Comparison of ENCODE assay signal across 32 mouse cellular contexts in genomic region chr17:27449757-27450330, GRCm38 (mm10).
DNase-seq lines count a peak whose midpoint lies in the region; ATAC-seq and TF ChIP-seq lines count a peak whose summit lies in the region.
"Had no signal": no experiment of that assay in that cellular context is flagged by ENCODE, and none has a peak within 500 bp of the region (broad histone marks: within the 10 kb centered on the region; RNA-seq: fewer than 3 reads in every experiment).

No protein-coding gene starts in this region.

- ATAC-seq in cerebellum, adult (ENCODE audit: insufficient number of reproducible peaks, low FRiP score, low TSS enrichment) = no peak
- ATAC-seq in forebrain, postnatal 0 days = no peak
- no peak for ATAC-seq in granulocyte monocyte progenitor cell, adult 5-6 weeks (replicated peaks; ENCODE audit: poor library complexity, severe bottlenecking)
- no peak for ATAC-seq in lung, postnatal 0 days
- ATAC-seq: inflammation-experienced regulatory T-cells, adult 6 months had no signal

- TF ChIP-seq CTCF in forebrain, postnatal 0 days (IDR thresholded peaks at IDR 0.05; ENCODE audit: low read depth) = no peak
- TF ChIP-seq CTCF in lung, postnatal 0 days (IDR thresholded peaks at IDR 0.05) = no peak

- TF ChIP-seq EP300 in lung, postnatal 0 days (IDR thresholded peaks at IDR 0.05) = no peak

- no peaks in the 10 kb centered on the region for H3K9me3 ChIP-seq in forebrain, postnatal 0 days (ENCODE audit: low read length)
- H3K9me3 ChIP-seq in lung, postnatal 0 days (ENCODE audit: low read length) = no peaks in the 10 kb centered on the region
- H3K9me3 ChIP-seq: embryonic facial prominence, embryonic 10.5 days; embryonic facial prominence, embryonic 15.5 days; forebrain, embryonic 12.5 days; hindbrain, embryonic 10.5 days; hindbrain, embryonic 15.5 days; limb, embryonic 12.5 days; liver, embryonic 15.5 days; lung, embryonic 15.5 days; neural tube, embryonic 12.5 days had no signal

- no peaks in the 10 kb centered on the region for H3K4me1 ChIP-seq in forebrain, postnatal 0 days (ENCODE audit: insufficient read depth)
- no peaks in the 10 kb centered on the region for H3K4me1 ChIP-seq in lung, postnatal 0 days (ENCODE audit: insufficient read depth, low read depth, low read length)
- H3K4me1 ChIP-seq: liver, embryonic 15.5 days; lung, embryonic 15.5 days had no signal

- no peaks in the 10 kb centered on the region for H3K36me3 ChIP-seq in forebrain, postnatal 0 days (ENCODE audit: insufficient read depth)
- H3K36me3 ChIP-seq in lung, postnatal 0 days (ENCODE audit: insufficient read depth, low read length) = no peaks in the 10 kb centered on the region
- H3K36me3 ChIP-seq: embryonic facial prominence, embryonic 10.5 days; embryonic facial prominence, embryonic 15.5 days; forebrain, embryonic 12.5 days; G1E; hindbrain, embryonic 10.5 days; hindbrain, embryonic 15.5 days; limb, embryonic 12.5 days; liver, embryonic 15.5 days; lung, embryonic 15.5 days; neural tube, embryonic 12.5 days had no signal

- H3K9ac ChIP-seq in forebrain, postnatal 0 days = no peak overlapping the region
- no peak overlapping the region for H3K9ac ChIP-seq in lung, postnatal 0 days (replicated peaks; ENCODE audit: low read depth)
- H3K9ac ChIP-seq: embryonic facial prominence, embryonic 15.5 days; forebrain, embryonic 12.5 days; hindbrain, embryonic 15.5 days; limb, embryonic 12.5 days; liver, embryonic 15.5 days; lung, embryonic 15.5 days; neural tube, embryonic 12.5 days had no signal

- H3K27me3 ChIP-seq in forebrain, postnatal 0 days (ENCODE audit: insufficient read depth, low read length) = no peaks in the 10 kb centered on the region
- H3K27me3 ChIP-seq in lung, postnatal 0 days (replicated peaks; ENCODE audit: insufficient read depth, low read length) = no peaks in the 10 kb centered on the region
- H3K27me3 ChIP-seq: embryonic facial prominence, embryonic 15.5 days; forebrain, embryonic 12.5 days; hindbrain, embryonic 15.5 days; liver, embryonic 15.5 days; lung, embryonic 15.5 days; neural tube, embryonic 12.5 days had no signal

- no peak overlapping the region for H3K4me2 ChIP-seq in forebrain, postnatal 0 days (ENCODE audit: low read depth)
- H3K4me2 ChIP-seq in lung, postnatal 0 days (replicated peaks; ENCODE audit: low read depth, low read length) = no peak overlapping the region
- H3K4me2 ChIP-seq: embryonic facial prominence, embryonic 15.5 days; forebrain, embryonic 12.5 days; hindbrain, embryonic 15.5 days; limb, embryonic 12.5 days; liver, embryonic 15.5 days; lung, embryonic 15.5 days; midbrain, embryonic 11.5 days; neural tube, embryonic 12.5 days had no signal

- DNase-seq in cerebellum, adult 11 months = peak; percentile 69
- peak; percentile 57 for DNase-seq in cerebellum, adult 8-10 months
- peak; percentile 37 to 52 for DNase-seq in thymus, adult 18-20 months
- peak; percentile 61 for DNase-seq in thymus, postnatal 25 days
- no peak for DNase-seq in forebrain, postnatal 0 days
- no peak for DNase-seq in lung, postnatal 0 days (ENCODE audit: low spot score)
- DNase-seq: adrenal gland, postnatal 25 days; gastrocnemius, adult 2 months; gastrocnemius, postnatal 36 days; heart, postnatal 14 days; kidney, adult 11 months; kidney, postnatal 36 days; lung, postnatal 36 days; right cerebral cortex, adult 18-20 months; right cerebral cortex, postnatal 4 days had no signal

- WGBS in forebrain, postnatal 0 days = 91% methylated on average over 14 of the region's 14 CpGs
- WGBS in lung, postnatal 0 days = 76% methylated on average over 14 of the region's 14 CpGs

- no peak overlapping the region for H3K4me3 ChIP-seq in forebrain, postnatal 0 days (ENCODE audit: low read depth, low read length)
- no peak overlapping the region for H3K4me3 ChIP-seq in lung, postnatal 0 days (ENCODE audit: low read depth, low read length)
- H3K4me3 ChIP-seq: embryonic facial prominence, embryonic 10.5 days; embryonic facial prominence, embryonic 15.5 days; forebrain, embryonic 12.5 days; gastrocnemius, adult 2 months; hindbrain, embryonic 10.5 days; hindbrain, embryonic 15.5 days; layer of hippocampus, adult 2 months; left cerebral cortex, adult 2 months; limb, embryonic 12.5 days; liver, embryonic 15.5 days; lung, embryonic 15.5 days; myocyte; neural tube, embryonic 12.5 days had no signal

- H3K27ac ChIP-seq in forebrain, postnatal 0 days (ENCODE audit: low read depth, low read length) = no peak overlapping the region
- no peak overlapping the region for H3K27ac ChIP-seq in lung, postnatal 0 days (ENCODE audit: low read length)
- H3K27ac ChIP-seq: embryonic facial prominence, embryonic 10.5 days; embryonic facial prominence, embryonic 15.5 days; forebrain, embryonic 12.5 days; gastrocnemius, adult 2 months; hindbrain, embryonic 15.5 days; layer of hippocampus, adult 2 months; left cerebral cortex, adult 2 months; limb, embryonic 12.5 days; liver, embryonic 15.5 days; lung, embryonic 15.5 days; neural tube, embryonic 12.5 days had no signal

Comparison
In these comparisons a context has a peak if more than half of its experiments do, and no peak if none do; other contexts are left out.
1. DNase-seq: peak in cerebellum, adult 11 months (single experiment), cerebellum, adult 8-10 months (single experiment), thymus, adult 18-20 months (2 of 2) and thymus, postnatal 25 days (single experiment); none in forebrain, postnatal 0 days (single experiment) and lung, postnatal 0 days (single experiment).